Mouse (Mus musculus) MEL (cell line): ENCODE measurements around the gene Stradb. TPM values are rescaled to one million over a fixed set of nuclear protein-coding genes. Genes with fewer than 3 reads are reported as not detected.

ENCODE experiments used
- DNase-seq: peaks from one replicate; pipeline ENCODE4 v3.0.0; 2011; ENCODE audit warnings: low read depth, low spot score
- H3K27ac ChIP-seq: 2 replicates; pipeline ENCODE4 v1.5.1; 2012; ENCODE audit warnings: low read depth, mild to moderate bottlenecking, control low read depth, low read length, moderate library complexity; ENCODE audit not compliant: control insufficient read depth
- H3K27me3 ChIP-seq, 2 experiments: fragments of 150-350 bp in 1 of 2; sonication (generic) in 1 of 2; 2 replicates each; pipeline ENCODE4 v1.6.1; 2012; ENCODE audit warnings: low read length in 2 of 2, mild to moderate bottlenecking in 2 of 2, improper control_type of control experiment in 1 of 2, moderate library complexity in 1 of 2; ENCODE audit not compliant: insufficient read depth in 2 of 2, control insufficient read depth in 1 of 2
- H3K36me3 ChIP-seq, 2 experiments: 2 replicates each; pipeline ENCODE4 v1.6.1; 2012 to 2014; ENCODE audit warnings: low read length in 2 of 2, improper control_type of control experiment in 1 of 2, inconsistent platforms in 1 of 2, mild to moderate bottlenecking in 1 of 2; ENCODE audit not compliant: insufficient read depth in 2 of 2, control insufficient read depth in 1 of 2
- H3K4me1 ChIP-seq, 2 experiments: fragments of 150-350 bp in 1 of 2; sonication (generic) in 1 of 2; 2 replicates each; pipeline ENCODE4 v1.6.1; 2012; ENCODE audit warnings: low read length in 2 of 2, improper control_type of control experiment in 1 of 2, mild to moderate bottlenecking in 1 of 2; ENCODE audit not compliant: insufficient read depth in 2 of 2, control insufficient read depth in 1 of 2
- H3K4me3 ChIP-seq, 2 experiments: fragments of 150-350 bp in 1 of 2; sonication (generic) in 1 of 2; 2 replicates each; pipeline ENCODE4 v1.5.1; 2012; ENCODE audit warnings: low read depth in 2 of 2, low read length in 2 of 2, mild to moderate bottlenecking in 2 of 2, moderate library complexity in 2 of 2, control low read depth in 1 of 2, improper control_type of control experiment in 1 of 2; ENCODE audit not compliant: control insufficient read depth in 1 of 2, insufficient read depth in 1 of 2
- H3K79me2 ChIP-seq: 2 replicates; pipeline ENCODE4 v1.6.1; 2012; ENCODE audit warnings: mild to moderate bottlenecking, low read length, moderate library complexity; ENCODE audit not compliant: control insufficient read depth, poor library complexity, insufficient read depth
- H3K9ac ChIP-seq: 2 replicates; pipeline ENCODE4 v1.6.1; 2012; ENCODE audit warnings: low read depth, mild to moderate bottlenecking, control low read depth, low read length, moderate library complexity; ENCODE audit not compliant: control insufficient read depth, poor library complexity, severe bottlenecking
- H3K9me3 ChIP-seq: fragments of 150-350 bp; sonication (generic); replicated peaks from 2 replicates; pipeline ENCODE4 v1.6.1; 2012; ENCODE audit warnings: mild to moderate bottlenecking, low read length, improper control_type of control experiment, moderate library complexity; ENCODE audit not compliant: insufficient read depth
- BHLHE40 ChIP-seq: IDR thresholded peaks from 2 replicates; pipeline ENCODE4 v1.6.1; 2012; ENCODE audit warnings: low read depth, mild to moderate bottlenecking, inconsistent platforms, low read length, improper control_type of control experiment, borderline replicate concordance
- CHD2 ChIP-seq: IDR thresholded peaks from 2 replicates; pipeline ENCODE4 v1.6.1; 2011; ENCODE audit warnings: low read length, improper control_type of control experiment
- ELF1 ChIP-seq: IDR thresholded peaks from 2 replicates; pipeline ENCODE4 v1.6.1; 2014; ENCODE audit warnings: low read depth, mild to moderate bottlenecking, inconsistent platforms, low read length, improper control_type of control experiment, moderate library complexity
- EP300 ChIP-seq, 2 experiments: IDR thresholded peaks; 2 replicates each; pipeline ENCODE4 v1.6.1; 2011; ENCODE audit warnings: improper control_type of control experiment in 2 of 2, low read length in 2 of 2, low read depth in 1 of 2, mild to moderate bottlenecking in 1 of 2
- GATA1 ChIP-seq: IDR thresholded peaks from 2 replicates; pipeline ENCODE4 v1.6.1; 2011; ENCODE audit warnings: low read depth, low read length, improper control_type of control experiment
- KAT2A ChIP-seq: conservative IDR thresholded peaks from 2 replicates; pipeline ENCODE4 v1.6.1; 2012; ENCODE audit warnings: low read depth, low read length, improper control_type of control experiment, inconsistent platforms
- MAZ ChIP-seq: IDR thresholded peaks from 2 replicates; pipeline ENCODE4 v1.6.1; 2012; ENCODE audit warnings: low read depth, mild to moderate bottlenecking, inconsistent platforms, low read length, improper control_type of control experiment
- POLR2A ChIP-seq, 2 experiments: IDR thresholded peaks; 2 replicates each; pipeline ENCODE4 v1.6.1; 2011 to 2012; ENCODE audit warnings: low read length in 2 of 2, mild to moderate bottlenecking in 2 of 2, control low read depth in 1 of 2, improper control_type of control experiment in 1 of 2, low read depth in 1 of 2, moderate library complexity in 1 of 2; ENCODE audit not compliant: control insufficient read depth in 1 of 2, insufficient read depth in 1 of 2, poor library complexity in 1 of 2
- RAD21 ChIP-seq: IDR thresholded peaks from 2 replicates; pipeline ENCODE4 v1.6.1; 2011; ENCODE audit warnings: mild to moderate bottlenecking, low read depth, low read length, improper control_type of control experiment
- SIN3A ChIP-seq: IDR thresholded peaks from 2 replicates; pipeline ENCODE4 v1.6.1; 2012; ENCODE audit warnings: low read length, improper control_type of control experiment, inconsistent platforms
- TAL1 ChIP-seq: IDR thresholded peaks from 2 replicates; pipeline ENCODE4 v1.6.1; 2012; ENCODE audit warnings: mild to moderate bottlenecking, inconsistent platforms, low read length, moderate library complexity, mixed read lengths
- TBP ChIP-seq: IDR thresholded peaks from 2 replicates; pipeline ENCODE4 v1.8.0; 2011; ENCODE audit warnings: low read depth, low read length, improper control_type of control experiment
- TCF12 ChIP-seq: IDR thresholded peaks from 2 replicates; pipeline ENCODE4 v1.6.1; 2014; ENCODE audit warnings: low read depth, mild to moderate bottlenecking, inconsistent platforms, low read length, improper control_type of control experiment, moderate library complexity
- USF1 ChIP-seq: IDR thresholded peaks from 2 replicates; pipeline ENCODE4 v1.6.1; 2014; ENCODE audit warnings: low read depth, mild to moderate bottlenecking, inconsistent platforms, low read length, improper control_type of control experiment, moderate library complexity
- ZKSCAN1 ChIP-seq: IDR thresholded peaks from 2 replicates; pipeline ENCODE4 v1.6.1; 2012; ENCODE audit warnings: low read depth, mild to moderate bottlenecking, inconsistent platforms, low read length, improper control_type of control experiment, moderate library complexity
- ZMIZ1 ChIP-seq: IDR thresholded peaks from 2 replicates; pipeline ENCODE4 v1.6.1; 2012; ENCODE audit warnings: low read depth, mild to moderate bottlenecking, inconsistent platforms, low read length, improper control_type of control experiment, moderate library complexity
- ZNF384 ChIP-seq: IDR thresholded peaks from 2 replicates; pipeline ENCODE4 v1.6.1; 2012; ENCODE audit warnings: low read depth, mild to moderate bottlenecking, inconsistent platforms, low read length, improper control_type of control experiment
- polyA plus RNA-seq, 2 experiments: library from polyadenylated mRNA; stranded (reverse) in 1 of 2; unstranded in 1 of 2; fragments of >175 nt in 1 of 2; fragments of >200 nt in 1 of 2; gene quantifications; 2 replicates each; pipeline versions ENCODE4 v1.2.1 to v1.2.4; 2012; ENCODE audit warnings: low replicate concordance in 2 of 2, low read depth in 1 of 2; ENCODE audit not compliant: insufficient read length in 2 of 2, insufficient read depth in 1 of 2, missing spikeins in 1 of 2
- total RNA-seq: library from RNA; depleted of rRNA; stranded (reverse); fragments of 300-350 nt; gene quantifications from 2 replicates; pipeline ENCODE4 v1.2.3, GENCODE M21; 2012

The Stradb gene
- total and polyA plus RNA-seq, 3 experiments: 4.2 to 11.1 TPM; not detected in 1

- Histone ChIP-seq H3K27me3 (no peaks in the 10 kb centered on the region), H3K9ac (no peak overlapping the region), H3K4me1 (peaks cover 9 to 11% of the 10 kb centered on the region in 2 experiments; a peak in 3 of 4 replicates), H3K4me3 (no peak overlapping the region), H3K36me3 (peaks cover 8 to 15% of the 10 kb centered on the region in 2 experiments)
- TF ChIP-seq CHD2 (no peak), BHLHE40 (no peak), ELF1 (no peak), TCF12 (no peak), EP300 (IDR thresholded peaks at IDR 0.05; ENCODE audit: low read depth in 1 of 2, low read length in 2 of 2) (no peak), ZNF384 (no peak), ZMIZ1 (no peak), TAL1 (no peak), GATA1 (no peak), MAZ (no peak), POLR2A (IDR thresholded peaks at IDR 0.05; ENCODE audit: control insufficient read depth in 1 of 2, insufficient read depth in 1 of 2, low read depth in 1 of 2, low read length in 2 of 2, poor library complexity in 1 of 2) (no peak), RAD21 (no peak), ZKSCAN1 (no peak)
- TF ChIP-seq, all 39 proteins: peak for 0
- DNase-seq: no peak
- H3K27ac ChIP-seq: no peak overlapping the region
- H3K79me2 ChIP-seq: peaks cover 22% of the 10 kb centered on the region
- H3K9me3 ChIP-seq: no peaks in the 10 kb centered on the region
These were observed 23.7 kb upstream of the Stradb start for GRCm38 (mm10) chr1:58949561-58950106.

- H3K36me3 ChIP-seq: peaks cover 2 to 27% of the 10 kb centered on the region in 2 experiments; a peak in 3 of 4 replicates
- peaks cover 18 to 19% of the 10 kb centered on the region in 2 experiments for H3K4me1 ChIP-seq
- no peak overlapping the region for H3K9ac ChIP-seq
- no peaks in the 10 kb centered on the region for H3K27me3 ChIP-seq
- no peak for DNase-seq
- H3K79me2 ChIP-seq: peaks cover 24% of the 10 kb centered on the region
- no peaks in the 10 kb centered on the region for H3K9me3 ChIP-seq
- TF ChIP-seq EP300 (IDR thresholded peaks at IDR 0.05; ENCODE audit: low read depth in 1 of 2, low read length in 2 of 2): no peak
- TF ChIP-seq TBP: no peak
- no peak for TF ChIP-seq ZMIZ1
- no peak for TF ChIP-seq SIN3A
- no peak for TF ChIP-seq USF1
- no peak for TF ChIP-seq KAT2A
- TF ChIP-seq TAL1: no peak
- H3K4me3 ChIP-seq: no peak overlapping the region
- no peak overlapping the region for H3K27ac ChIP-seq
These were observed 22.2 kb upstream of the Stradb start for GRCm38 (mm10) chr1:58950899-58951648.
